Mouse (Mus musculus) R1 (cell line): ENCODE measurements around the gene Cuedc2.

Experiments
- DNase-seq: peaks from one replicate; pipeline ENCODE4 v3.0.0-alpha.2; 2018; ENCODE audit warnings: low read depth, low spot score

The Cuedc2 gene

DNA sequence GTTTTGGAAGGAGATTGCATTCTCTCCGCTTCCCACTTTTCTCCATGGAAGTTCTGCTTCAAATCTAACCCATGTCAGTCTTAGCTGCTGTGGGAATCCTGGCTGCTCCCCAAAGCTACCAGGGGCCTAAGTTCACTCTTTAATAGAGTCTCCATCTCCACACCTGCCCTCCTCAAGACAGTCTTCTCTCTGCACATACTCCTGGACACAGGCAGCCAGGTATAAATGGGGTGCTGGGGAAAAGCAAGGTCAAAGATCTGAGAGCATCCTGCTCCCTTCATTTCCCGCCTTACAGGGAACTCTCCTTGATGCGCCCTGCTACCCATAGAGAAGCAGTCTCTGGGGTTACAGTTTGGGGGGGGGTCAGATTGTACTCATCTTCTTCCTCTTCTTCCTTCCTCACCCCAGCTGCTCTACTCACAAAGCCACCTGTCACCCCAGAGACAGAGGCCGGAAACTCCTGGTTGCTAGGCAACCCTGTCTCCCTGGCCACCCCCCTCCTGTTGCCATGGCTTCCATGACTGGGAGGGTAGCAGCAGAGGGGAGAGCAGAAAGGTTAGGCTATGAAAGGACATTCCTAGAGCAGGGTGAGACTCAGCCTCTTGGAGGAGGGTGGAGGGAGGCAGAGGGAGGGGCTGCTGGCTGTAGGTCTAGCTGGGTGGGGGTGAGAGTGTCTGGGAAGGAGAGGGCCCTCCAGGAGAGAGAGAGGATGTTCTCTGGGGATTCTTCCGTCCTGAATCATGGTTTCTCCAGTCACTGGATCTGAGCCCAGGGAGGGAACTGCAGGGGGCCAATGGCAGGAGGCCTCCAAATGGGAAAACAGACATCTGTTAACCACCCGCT is 17.2 kb downstream of the Cuedc2 start:
- DNase-seq: peak; percentile 80

DNA sequence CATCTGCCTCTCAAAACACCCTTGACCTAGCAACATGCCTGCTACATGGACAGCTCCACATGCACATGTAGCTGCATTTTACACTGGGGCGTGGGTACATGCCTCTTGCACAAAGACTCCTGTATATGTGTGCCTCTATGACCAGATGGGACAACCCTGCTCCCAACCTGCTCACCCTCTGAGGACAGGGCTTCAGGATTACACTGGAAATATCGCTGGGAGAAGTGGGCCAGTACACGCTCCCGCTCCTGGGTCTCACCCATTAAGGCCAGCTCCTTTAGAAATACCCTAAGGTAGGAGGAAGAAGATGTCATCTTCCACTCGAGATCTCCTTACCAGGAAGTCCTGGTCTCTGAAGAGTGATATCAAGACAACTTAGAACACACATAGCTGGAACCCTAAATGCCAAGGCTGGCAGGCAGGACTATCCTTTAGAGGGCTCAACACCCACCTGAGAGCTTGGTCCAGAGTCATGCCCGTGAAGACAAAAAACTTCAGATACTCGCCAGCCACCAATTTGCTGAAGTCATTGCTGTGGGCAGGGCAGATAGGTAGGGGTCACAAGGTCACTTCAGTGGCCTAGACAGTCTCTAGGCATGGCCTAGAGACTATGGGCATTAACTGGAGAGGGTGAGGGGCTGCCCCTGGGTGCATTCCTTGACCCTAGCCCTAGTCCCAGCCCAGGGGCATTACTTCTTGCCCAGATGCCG is 18.3 kb downstream of the Cuedc2 start:
- no peak for DNase-seq

DNA sequence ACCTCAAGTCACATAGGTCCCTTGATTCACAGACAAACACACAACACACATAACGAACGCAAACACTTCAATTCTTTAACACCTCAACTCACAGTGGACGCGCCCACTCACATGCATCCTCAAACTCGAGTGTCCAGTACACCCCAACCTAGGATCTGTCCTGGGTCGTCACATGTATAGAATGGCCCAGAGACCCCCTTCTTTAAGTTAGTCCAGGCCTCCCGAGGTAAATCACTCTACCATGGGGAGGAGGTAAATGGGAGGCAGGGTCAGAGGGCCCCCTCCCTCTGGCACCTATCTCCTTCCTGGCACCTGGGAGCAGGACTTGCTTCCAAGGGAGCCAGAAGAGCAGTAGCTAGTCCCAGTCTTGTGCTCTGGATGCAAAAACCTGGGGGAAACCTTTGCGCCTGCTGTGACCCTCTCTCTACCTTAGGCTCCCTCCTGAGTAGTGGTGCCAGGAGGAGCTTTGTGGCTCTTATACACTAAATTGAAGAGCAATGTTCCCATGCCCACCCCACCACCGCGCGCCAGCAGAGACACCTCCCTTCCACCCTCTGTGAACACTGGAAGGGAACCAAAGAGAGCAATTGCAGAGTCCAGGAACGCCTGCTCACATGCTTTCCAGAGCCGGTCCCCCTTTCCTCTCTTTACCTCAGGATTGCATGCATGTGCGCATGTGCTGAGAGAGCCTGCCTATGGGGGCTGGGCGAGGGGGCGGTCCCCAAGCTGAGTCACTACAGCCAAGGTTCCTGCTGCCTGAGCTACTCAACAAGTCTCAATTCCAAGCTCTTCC is 19.7 kb downstream of the Cuedc2 start:
- DNase-seq: peak; percentile 88

DNA sequence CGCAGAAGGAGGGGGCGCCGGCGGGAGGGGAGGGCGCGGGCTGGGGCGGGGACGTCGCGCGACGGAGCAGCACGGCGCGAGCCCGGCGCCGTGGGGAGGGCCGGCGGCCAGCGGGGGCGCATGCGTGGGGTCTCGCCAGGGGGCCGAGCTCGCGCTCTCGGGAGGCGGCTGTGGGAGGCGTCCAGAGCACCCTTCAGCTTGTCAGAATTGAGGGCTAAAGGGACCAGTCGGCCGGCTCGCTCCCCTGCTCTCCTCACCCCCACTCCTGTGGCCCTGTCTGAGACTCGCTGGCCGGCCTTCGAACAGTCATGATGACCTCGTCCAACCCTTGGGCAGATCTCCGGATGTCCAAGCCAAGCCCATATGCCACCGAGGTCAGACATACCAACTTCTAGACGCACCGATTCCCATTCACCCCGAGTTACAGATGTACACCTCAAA is 20.5 kb downstream of the Cuedc2 start:
- no peak for DNase-seq

DNA sequence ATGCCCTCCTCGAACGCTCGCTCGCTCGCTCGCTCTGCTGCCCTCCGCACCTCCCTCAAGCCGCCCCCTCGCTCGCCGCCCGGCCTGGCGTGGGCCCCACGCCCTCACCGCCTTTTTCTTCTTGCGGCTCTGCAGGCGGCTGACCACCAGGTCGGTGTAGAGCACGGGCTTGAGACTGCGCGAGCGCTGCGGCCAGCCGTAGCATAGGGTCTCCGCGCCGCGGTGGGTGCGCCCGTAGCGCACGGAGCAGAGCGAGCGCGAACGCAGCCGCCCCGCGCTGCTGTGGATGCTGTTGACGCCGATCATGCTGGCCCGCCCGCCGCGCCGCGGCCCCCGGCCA is 21.0 kb downstream of the Cuedc2 start:
- no peak for DNase-seq

DNA sequence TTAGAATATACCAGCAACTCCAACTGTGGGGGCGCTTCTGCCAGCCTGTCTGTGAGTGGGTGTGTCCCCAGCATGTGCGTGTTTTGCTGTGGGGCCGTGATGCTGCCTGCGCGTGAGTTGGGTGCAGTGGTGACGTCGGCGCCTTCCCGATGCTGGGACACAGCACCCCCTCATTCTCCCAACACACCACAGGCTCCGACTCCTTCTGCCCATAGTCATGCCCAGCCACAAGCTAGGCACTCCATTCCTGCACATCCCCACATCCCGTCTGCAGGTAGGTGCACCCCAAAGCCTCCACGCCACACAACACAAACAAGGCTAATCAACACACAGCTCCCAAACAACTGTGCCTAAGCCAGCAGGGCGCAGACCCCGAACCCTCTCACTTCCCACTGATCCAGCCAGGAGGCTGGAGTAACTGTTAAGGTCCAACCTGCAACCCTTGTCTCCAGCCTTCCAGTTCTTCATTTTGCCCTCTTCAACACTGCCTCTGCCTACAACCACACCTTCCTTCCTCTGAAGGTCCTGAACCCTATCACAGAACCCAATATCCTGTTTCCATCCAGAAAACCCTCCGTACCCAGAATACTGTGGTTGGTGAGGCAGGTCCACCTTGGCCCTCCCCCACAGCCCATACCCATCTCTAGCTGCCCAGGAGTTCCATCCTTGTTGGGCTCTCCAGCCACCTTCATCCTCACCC is 21.5 kb downstream of the Cuedc2 start:
- no peak for DNase-seq

DNA sequence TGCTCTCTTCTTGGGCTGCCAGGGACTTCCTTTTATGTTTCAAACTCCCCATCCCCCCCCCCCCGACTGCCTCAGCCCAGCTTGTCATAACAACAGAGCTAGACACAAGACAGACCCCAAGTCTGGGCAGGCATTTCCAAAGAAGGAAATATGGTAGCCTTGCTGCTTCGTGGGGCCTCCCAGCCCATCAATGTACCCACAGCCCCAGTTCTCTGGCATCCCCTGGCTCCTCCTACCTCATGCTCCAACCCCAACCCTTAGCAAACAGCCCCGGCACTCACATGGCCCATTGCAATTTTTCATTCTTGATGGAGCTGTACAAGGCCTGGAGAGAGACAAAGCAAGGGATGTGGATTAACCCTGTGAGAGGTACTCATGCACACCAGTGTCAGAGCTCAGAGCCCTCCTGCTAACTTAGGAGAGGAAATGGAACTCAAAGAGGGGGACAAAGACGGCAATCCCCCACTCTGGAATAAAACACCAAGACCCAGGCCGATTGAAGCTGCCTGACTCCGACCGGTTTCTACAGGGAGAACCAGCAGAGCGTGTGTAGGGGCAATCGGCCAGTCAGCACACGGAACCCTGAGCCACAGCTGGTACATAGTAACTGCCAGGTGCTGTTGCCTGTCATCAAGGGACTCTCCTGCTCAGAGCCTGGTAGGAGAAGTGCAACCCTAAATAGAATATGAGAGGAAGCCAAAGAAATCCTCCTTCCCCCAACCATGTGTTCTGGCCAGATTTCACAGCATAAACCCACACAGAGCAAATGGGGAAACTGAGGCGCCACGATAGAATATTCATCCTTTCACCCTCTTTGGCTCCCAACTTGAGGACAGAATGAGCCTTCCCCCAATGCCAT is 22.5 kb downstream of the Cuedc2 start:
- no peak for DNase-seq

DNA sequence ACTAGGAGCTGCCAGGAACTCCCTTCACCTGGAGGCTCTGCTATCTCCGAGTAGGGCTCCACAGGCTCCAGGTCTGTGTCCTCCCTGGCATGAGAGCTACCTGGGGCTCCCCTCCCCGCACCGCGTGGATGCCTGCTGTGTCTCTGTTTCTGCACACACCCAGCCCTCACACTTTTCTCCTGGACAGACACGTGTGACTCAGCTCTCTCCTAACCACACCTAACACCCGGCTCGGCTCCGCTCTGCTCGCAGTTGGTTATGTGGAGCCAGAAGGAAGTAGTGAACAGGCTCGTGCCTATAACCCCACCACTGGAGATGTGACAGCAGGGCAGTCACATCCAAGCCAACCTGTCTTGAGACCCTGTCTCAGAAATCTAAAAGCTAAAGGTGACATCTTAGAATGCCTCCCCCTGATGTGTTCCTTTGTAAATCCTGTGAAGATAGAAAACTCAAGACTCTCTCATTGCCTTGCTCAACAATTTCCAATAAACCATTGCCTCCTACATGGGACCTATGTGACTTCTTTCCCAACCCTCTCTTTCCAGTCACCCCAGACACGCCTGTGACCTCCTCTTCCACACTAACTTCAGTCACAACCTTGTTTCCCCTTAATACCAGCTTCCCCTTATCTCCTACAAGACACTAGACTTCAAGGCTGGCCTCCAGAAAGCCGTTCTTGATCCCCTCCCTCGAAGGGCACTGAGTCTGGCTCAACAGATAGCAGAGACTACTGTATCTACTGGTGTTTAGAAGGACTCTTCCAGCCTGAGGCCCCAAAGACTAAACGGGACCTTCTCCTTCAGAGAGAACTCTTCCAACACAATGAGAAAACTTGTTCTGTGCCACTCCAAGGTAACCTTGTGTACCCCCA is 23.4 kb downstream of the Cuedc2 start:
- DNase-seq: no peak

DNA sequence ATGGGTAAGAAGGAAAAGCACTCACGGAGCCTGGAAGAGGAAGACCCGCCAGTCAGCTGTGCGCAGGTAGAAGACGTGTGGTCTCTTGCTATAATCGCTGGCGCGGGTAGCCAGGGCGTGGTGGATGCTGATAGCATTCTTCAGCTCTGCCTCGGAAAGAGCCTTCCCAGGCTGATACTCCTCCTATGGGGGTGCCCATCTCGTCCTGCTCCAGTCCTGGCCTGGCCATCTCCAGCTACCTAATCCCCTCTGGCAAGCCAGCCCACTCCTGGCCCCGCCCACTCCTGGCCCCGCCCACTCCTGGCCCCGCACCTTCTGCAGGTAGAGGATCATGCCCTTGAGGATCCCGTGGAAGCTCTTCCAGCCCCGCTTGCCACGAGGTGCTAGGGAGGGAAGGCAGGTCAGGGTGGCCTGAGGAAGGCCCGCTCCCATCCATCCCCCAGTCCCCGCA is 24.3 kb downstream of the Cuedc2 start:
- DNase-seq: peak; percentile 47

DNA sequence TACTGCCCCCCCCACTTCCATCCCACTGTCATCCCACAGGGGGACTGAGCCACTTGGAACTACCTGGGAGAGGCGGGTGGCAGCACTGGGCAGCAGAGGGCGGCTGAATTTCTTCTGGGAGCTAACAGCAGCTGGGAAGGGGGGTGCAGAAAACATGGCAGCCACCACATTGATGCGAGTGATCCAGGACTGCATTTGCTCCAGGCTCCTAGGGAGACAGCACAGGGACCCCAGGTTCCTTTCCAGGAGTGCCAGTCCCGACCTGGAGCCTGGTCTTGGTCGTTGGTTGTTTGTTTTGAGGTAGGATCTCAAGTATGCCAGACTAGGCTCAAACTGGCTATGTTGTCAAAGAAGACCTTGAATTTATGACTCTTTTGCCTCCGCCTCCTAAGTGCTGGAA is 24.9 kb downstream of the Cuedc2 start:
- no peak for DNase-seq

DNA sequence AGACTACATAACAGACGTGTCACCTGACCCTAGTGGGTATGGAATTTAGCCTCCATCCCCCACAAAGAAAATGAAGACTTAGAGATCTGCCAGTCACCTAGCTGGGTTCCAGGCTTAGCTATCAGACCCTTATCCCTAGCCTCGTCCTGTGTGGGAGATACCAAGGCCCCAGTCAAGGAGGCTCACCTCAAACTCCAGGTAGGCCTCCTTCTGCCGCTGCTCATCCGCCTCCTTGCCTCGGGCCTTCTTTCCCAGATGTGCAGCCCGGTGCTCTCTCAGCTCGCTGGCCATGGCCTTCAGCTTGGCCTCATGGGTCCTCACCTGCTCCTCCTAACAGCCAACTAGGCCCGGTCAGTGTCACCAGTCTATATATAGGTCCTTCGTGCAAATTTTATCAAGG is 25.4 kb downstream of the Cuedc2 start:
- no peak for DNase-seq

DNA sequence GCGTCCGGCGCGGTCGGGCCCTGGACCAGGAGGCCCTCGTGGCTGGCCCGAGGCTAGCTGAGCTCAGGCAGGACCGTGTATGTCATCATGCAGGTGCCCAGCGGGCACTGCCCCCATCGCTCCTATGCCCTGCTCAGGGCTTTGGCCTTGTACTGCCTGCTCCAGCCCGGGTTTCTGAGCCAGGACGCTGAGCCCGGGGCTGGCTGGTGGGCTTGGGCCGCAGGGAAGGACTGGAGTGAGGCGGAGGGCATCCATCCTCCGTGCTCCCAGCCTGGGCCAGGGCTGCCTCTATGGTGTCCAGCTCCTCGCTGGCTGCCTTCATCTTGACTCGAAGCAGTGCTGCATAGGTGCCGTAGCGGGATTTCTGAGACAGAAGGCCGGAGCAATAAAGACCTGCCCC is 25.9 kb downstream of the Cuedc2 start:
- DNase-seq: no peak

DNA sequence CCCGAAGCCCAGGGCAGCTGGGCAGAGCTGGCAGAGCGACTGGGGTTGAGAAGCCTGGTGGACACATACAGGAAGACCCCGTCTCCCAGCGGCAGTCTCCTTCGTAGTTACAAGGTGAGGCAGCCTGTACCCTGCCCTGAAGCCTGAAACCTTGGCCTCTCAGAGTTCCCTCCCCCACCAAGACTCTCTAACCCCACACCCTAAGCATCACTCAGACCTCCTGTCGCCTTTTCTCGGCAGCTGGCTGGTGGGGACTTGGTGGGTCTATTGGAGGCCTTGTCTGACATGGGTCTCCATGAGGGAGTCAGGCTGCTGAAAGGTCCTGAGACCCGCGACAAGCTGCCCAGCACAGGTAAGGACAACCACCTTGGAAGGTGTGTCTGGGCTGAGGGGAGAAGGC is 27.2 kb downstream of the Cuedc2 start:
- DNase-seq: no peak

DNA sequence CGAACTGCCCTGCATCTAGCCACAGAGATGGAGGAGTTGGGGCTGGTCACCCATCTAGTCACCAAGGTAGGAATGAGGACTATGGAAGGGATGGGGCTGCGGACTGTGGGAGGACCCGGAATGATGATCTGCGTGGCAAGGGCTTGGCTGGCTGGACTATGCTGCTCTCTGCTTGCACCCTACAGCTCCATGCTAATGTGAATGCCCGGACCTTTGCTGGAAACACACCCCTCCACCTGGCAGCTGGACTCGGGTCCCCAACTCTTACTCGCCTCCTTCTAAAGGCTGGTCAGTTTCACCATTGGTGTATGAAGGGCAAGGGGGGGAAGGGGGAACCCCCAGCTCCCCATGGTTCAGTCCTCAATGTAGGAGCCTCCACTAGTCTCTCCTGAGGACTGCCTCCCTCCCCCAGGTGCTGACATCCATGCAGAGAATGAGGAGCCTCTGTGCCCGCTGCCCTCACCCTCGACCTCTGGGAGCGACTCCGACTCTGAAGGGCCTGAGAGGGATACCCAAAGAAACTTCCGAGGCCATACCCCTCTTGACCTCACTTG is 28.1 kb downstream of the Cuedc2 start:
- DNase-seq: no peak

DNA sequence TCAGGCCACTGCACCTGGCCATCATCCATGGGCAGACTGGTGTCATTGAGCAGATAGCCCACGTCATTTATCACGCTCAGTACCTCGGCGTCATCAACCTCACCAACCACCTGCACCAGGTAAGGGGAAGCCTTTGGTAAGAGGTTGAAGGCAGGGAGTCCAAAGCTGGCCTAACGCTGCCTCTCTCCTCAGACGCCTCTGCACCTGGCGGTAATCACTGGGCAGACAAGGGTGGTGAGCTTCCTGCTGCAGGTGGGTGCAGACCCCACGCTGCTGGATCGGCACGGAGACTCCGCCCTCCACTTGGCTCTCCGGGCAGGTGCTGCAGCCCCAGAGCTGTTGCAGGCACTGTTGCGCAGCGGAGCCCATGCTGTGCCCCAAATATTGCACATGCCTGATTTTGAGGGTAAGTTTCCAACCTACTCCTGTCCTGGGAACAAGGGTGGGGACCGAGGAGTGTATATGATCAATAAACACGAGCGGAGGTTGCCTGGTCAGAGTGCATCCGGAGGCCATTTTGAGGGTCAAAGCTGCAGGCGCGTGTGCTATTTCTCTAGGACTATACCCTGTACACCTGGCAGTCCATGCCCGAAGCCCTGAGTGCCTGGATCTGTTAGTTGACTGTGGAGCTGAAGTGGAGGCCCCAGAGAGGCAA is 28.7 kb downstream of the Cuedc2 start:
- DNase-seq: no peak

DNA sequence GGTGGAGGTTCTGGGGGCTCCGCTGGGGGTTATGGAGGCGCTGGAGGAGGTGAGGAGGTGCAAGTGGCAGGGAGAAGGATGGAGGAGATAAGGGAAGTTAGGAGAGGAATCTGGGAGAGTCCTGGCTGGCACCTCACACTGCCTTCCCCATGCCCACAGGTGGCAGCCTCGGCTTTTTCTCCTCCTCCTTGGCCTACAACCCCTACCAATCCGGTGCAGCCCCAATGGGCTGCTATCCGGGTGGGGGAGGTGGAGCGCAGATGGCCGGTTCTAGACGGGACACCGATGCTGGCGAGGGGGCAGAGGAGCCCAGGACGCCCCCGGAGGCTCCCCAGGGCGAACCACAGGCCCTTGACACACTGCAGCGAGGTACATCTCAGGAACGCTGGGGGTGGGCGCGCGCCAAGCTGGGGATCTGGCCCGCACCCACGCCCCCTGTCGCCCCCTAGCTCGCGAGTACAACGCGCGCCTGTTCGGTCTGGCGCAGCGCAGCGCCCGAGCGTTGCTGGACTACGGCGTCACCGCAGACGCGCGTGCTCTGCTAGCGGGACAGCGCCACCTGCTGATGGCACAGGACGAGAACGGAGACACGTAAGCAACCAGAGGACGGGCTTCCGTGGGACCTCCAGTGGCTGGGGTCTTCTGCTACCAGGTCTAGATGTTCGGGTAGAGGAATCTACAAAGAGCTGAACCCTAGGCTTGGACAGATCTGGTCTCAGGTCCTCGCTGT is 29.6 kb downstream of the Cuedc2 start:
- DNase-seq: peak; percentile 84

DNA sequence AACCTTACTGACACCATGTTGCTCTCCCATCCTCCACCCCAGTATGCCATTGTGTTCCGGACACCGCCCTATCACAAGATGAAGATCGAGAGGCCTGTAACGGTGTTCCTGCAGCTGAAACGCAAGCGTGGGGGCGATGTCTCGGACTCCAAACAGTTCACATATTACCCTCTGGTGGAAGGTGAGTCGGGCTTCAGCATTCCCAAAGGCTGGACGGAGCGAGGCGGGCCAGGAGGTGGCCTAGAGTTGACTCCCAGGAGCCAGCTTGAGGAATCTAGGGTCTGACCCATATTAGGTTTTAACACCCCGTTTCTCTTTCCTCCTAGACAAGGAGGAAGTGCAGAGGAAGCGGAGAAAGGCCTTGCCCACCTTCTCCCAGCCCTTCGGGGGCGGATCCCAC is 30.2 kb downstream of the Cuedc2 start:
- no peak for DNase-seq

DNA sequence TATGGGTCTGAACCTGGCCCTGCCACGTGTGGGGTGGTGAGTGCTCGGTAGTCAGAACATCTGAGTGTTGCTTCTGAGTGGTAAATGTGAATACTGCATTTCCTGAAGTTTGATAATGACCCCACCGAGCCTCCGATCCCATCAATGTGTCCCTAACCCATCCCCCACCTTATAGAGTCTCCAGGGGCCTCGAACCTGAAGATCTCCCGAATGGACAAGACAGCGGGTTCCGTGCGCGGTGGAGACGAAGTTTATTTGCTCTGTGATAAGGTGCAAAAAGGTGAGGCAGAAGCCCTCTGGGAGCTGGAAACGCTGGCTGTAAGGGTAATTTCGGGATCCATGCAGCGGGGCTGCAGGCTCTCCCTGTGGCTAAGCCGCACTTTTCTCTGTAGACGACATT is 30.7 kb downstream of the Cuedc2 start:
- no peak for DNase-seq
